Mouse (Mus musculus) layer of hippocampus, adult 18-20 months (tissue): ENCODE data around the gene Aldh8a1. TPM values are rescaled to one million over a fixed set of nuclear protein-coding genes. Genes with fewer than 3 reads are reported as not detected.
"Not testable (repeated sequence)": the region's sequence is repeated elsewhere in the genome, so short reads cannot be mapped to it uniquely, and the experiment has no call there.

Experiments used
- DNase-seq, 2 experiments: peaks; one replicate each; pipeline ENCODE4 v3.0.0; 2022; ENCODE audit warnings: low spot score in 2 of 2
- total RNA-seq, 2 experiments: library from RNA; stranded (reverse); gene quantifications; 2 replicates each; pipeline ENCODE4 v1.2.3; 2021

The Aldh8a1 gene
- total RNA-seq, 2 experiments from 2014 or later: 0.18 TPM; not detected in 1

GRCm38 (mm10) chr10:21367481-21367880, 9.6 kb upstream of the Aldh8a1 start:
- DNase-seq: no peak

GRCm38 (mm10) chr10:21369586-21369985, 7.5 kb upstream of the Aldh8a1 start:
- DNase-seq: no peak

- DNase-seq: no peak
Observed at GRCm38 (mm10) chr10:21372271-21372670, 4.8 kb upstream of the Aldh8a1 start.

GRCm38 (mm10) chr10:21378196-21378944, 1.3 kb downstream of the Aldh8a1 start:
- DNase-seq: peak in 1 of 2 experiments; percentile 50

GRCm38 (mm10) chr10:21382914-21383313, 5.8 kb downstream of the Aldh8a1 start:
- DNase-seq: peak; percentile 44 to 82

- DNase-seq: no peak
Observed at GRCm38 (mm10) chr10:21385111-21385663, 8.1 kb downstream of the Aldh8a1 start.

GRCm38 (mm10) chr10:21389075-21389474, 12.0 kb downstream of the Aldh8a1 start:
- no peak for DNase-seq

GRCm38 (mm10) chr10:21390440-21390839, 13.3 kb downstream of the Aldh8a1 start:
- no peak for DNase-seq

GRCm38 (mm10) chr10:21391286-21391685, 14.2 kb downstream of the Aldh8a1 start:
- no peak for DNase-seq

- no peak for DNase-seq
Observed at GRCm38 (mm10) chr10:21393390-21393789, 16.3 kb downstream of the Aldh8a1 start.

GRCm38 (mm10) chr10:21395426-21396139, 18.5 kb downstream of the Aldh8a1 start:
- DNase-seq: no peak

GRCm38 (mm10) chr10:21398873-21399425, 21.9 kb downstream of the Aldh8a1 start:
- DNase-seq: not testable (repeated sequence)

GRCm38 (mm10) chr10:21399622-21400021, 22.5 kb downstream of the Aldh8a1 start:
- no peak for DNase-seq

- no peak for DNase-seq
Observed at GRCm38 (mm10) chr10:21400031-21400430, 22.9 kb downstream of the Aldh8a1 start.

- no peak for DNase-seq
Observed at GRCm38 (mm10) chr10:21400453-21400852, 23.4 kb downstream of the Aldh8a1 start.

- DNase-seq: no peak
Observed at GRCm38 (mm10) chr10:21401259-21401658, 24.2 kb downstream of the Aldh8a1 start.

- DNase-seq: no peak
Observed at GRCm38 (mm10) chr10:21404822-21405221, 27.7 kb downstream of the Aldh8a1 start.

GRCm38 (mm10) chr10:21405707-21406534, 28.8 kb downstream of the Aldh8a1 start:
- DNase-seq: no peak

GRCm38 (mm10) chr10:21410711-21411110, 33.6 kb downstream of the Aldh8a1 start:
- no peak for DNase-seq

- no peak for DNase-seq
Observed at GRCm38 (mm10) chr10:21411621-21412205, 34.6 kb downstream of the Aldh8a1 start.

- DNase-seq: no peak
Observed at GRCm38 (mm10) chr10:21415031-21415430, 37.9 kb downstream of the Aldh8a1 start.
